Mouse (Mus musculus) layer of hippocampus, adult 11-12 months (tissue): Measurements from ENCODE around the gene Snf8.
A peak's percentile ranks its signal among the peaks of the same experiment; 100 is the strongest.

ENCODE experiments used
- DNase-seq: peaks from one replicate; pipeline ENCODE4 v3.0.0; 2022; ENCODE audit warnings: low spot score

Snf8 gene

DNA sequence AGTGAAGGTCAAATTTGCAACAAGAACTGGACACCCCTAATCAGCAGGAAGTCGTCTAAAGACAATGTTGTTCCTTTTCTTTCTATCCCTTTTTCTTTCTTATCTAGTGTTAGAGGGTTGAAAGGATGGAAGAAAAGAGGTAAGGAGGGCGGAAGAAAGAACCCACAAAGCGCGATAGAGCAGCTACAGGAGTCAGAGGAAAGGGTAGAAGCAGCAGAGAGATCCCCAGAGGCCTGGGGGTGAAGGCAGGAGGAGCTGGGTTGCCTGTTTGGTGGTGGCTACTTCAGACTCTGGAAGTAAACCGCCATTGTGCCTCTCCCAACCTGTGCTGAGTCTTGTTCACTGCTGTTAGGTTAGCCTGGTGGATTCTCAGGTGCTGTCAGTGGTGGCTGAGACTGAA lies 6.6 kb upstream of the Snf8 start:
- no peak for DNase-seq

DNA sequence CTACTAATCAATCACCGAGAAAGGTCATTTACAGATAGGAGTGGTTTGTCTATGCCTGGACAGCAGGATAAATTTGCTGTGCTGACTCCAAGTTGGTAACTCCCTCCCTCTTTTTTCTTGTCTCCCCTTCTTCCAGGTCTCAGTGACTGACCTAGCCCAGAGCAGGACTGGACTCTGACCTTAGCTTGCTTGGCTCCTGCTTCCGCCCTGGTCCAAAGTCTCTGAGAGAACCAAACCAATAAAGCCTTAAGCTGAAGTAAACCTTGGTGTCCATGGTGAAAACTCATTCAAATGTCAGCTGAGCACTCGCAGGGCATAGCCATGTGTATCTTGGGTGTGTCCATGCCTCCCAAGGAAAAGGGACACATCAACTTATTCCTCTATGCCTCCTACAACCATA lies 4.1 kb upstream of the Snf8 start:
- no peak for DNase-seq

DNA sequence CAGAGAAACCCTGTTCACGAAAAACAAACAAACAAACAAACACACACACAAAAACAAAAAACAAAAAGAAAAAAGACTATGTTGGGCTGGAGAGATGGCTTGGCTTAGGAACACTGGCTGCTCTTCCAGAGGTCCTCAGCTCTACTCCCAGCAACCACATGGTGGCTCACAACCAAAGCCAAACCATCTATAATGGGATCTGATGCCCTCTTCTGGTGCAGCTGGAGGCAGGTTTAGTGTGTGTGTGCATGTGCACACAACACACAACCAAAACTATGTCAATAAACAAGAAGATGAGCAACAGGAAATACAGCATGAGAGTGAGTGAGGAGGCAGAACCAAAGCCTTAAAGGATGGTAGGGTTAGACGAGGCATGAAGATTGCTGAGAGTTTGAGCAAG lies 3.0 kb upstream of the Snf8 start:
- DNase-seq = no peak

DNA sequence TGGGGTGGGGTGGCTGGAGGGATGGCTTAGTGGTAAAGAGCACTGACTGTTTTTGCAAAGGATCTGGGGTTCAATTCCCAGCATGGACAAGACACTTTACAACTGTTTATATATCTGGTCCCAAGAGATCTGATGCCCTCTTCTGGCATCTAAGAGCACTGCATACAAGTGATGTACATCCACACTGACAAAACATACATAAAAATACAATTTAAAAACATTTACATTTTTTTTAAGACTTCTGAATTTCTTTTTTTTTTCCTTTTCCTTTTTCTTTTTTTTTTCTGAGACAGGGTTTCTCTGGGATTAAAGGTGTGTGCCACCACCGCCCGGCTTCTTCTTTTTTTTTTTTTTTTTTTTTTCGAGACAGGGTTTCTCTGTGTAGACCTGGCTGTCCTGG lies 1.4 kb upstream of the Snf8 start:
- no peak for DNase-seq

DNA sequence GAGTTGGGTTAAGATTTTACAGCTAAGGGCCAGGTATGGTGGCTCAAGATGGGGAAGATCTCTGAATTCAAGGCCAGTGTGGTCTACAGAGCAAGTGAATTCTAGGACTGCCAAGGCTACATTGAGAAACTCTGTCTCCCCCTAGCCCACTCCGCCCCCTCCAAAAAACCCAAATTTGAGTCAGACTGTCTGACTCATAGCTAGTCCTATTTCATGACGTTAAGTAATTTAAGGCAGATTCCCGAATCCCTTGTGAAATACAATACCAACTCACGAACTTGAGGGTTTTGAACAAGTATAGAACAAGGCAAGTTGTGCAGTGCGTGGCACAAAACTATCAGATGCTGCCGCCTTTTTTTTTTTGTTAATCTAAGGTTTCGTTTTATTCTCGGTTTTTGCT lies 569 bp upstream of the Snf8 start:
- DNase-seq = no peak

DNA sequence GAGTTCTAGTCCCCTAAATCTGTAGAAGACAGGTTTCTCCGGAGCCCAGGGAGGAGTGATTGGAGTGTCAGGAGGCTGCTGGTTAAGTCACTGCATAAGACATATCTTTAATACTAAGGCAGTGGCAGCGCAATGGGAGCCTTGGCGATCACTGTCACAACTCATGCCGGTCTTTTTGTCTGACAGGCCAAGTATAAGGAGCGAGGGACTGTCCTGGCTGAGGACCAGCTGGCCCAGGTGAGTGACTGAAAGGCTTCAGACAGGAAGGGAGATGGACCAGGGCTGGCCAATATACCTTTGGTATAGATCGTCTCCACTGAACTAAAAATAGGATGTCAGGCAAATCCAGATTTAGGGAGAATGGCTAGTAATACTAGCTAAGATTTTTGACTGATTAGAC lies 448 bp downstream of the Snf8 start:
- no peak for DNase-seq

DNA sequence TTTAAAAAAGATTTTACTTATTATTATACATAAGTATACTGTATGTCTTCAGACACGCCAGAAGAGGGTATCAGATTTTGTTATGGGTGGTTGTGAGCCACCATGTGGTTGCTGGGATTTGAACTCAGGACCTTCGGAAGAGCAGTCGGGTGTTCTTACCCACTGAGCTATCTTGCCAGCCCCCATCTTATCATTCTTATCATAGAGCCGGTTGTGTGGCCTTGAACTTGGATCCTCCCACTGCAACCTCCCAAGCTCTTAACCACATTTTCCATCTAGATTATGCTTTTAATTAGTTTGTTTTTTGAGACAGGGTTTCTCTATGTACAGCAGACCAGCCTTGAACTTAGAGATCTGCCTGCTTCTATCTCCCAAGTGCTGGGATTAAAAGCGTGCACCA lies 2.8 kb downstream of the Snf8 start:
- DNase-seq = no peak

DNA sequence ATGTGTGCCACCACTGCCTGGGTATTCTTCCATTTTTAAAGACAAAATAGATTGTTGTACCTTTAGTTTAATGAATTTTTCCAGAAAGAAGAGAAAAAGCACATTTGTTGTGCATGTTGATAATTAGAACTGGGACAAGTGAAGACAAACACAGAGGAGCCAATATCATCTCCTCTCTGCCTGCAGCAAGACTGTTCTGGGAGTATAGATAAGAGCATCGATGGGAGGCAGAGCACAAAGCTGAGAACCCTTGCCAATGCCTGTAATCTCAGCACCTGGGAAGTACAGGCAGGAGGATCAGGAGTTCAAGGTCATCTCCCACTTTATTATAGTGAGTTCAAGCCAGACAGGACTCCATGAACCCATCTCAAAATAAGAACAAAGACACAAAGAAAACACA lies 3.9 kb downstream of the Snf8 start:
- no peak for DNase-seq

DNA sequence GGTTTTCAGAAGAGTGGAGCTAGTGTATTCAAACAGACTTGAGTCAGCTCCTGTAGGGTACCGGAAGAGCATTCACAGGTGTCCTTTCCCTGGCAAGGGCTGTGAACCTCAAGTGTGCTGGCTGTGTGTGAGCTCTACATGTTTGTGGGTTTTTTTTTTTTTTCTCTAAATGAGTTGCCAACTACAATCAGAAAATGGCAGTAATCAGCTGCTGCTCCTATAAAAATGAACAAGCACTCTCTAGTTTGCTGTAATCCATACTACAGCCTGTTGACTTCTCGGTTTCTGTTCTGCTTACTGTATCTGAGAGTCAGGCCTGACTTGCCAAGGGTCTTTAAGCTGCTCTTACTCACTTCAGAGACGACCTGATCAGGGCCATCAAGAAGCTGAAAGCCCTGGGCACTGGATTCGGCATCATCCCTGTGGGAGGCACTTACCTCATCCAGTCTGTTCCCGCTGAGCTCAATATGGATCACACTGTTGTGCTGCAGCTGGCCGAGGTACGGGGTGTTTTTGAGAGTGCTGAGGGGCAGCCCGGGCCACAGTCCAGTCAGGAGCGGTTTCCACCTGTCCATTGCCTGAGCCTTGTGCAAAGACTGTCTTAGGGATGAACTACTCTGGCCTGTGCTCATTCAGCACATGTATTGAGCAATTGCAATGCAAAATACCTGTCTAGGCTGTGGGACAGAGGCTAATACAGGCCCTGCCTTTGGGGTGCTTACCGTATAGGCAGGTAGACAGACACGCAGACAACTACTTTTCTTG lies 10.3 kb downstream of the Snf8 start:
- no peak for DNase-seq

DNA sequence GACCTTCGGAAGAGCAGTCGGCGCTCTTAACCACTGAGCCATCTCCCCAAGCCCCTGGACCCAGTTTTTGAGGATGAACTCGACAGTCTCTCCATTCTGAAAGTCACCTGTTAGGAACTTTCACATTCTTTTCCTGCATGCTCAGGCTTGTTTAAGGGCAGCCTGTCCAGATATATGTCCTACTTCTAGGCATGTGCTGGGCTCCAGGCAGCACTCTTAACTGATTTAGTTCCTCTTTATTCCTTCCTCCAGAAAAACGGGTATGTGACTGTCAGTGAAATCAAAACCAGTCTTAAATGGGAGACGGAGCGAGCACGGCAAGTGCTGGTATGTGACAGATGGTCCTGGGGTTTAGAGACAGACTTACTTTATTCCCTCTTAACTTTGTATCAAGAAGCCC lies 11.3 kb downstream of the Snf8 start:
- DNase-seq = no peak

DNA sequence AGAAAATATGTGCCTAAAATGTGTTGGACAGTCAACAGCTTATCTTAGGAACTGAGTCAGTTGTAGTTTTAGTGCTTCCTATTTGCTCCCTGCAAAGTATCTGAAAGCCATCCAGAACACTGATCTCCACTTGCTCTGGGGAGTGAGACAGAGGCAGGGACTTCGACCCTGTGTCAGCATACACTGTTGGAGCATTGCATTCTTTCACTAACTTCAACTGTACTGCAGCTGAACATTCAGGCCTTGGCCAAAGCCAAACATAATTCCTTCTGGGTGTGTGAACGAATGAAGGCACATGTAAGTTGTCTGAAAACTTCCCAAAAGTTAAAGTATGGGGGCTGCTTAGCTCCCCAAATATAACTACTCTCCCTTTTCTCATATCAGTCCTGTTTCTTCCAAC lies 12.1 kb downstream of the Snf8 start:
- no peak for DNase-seq

DNA sequence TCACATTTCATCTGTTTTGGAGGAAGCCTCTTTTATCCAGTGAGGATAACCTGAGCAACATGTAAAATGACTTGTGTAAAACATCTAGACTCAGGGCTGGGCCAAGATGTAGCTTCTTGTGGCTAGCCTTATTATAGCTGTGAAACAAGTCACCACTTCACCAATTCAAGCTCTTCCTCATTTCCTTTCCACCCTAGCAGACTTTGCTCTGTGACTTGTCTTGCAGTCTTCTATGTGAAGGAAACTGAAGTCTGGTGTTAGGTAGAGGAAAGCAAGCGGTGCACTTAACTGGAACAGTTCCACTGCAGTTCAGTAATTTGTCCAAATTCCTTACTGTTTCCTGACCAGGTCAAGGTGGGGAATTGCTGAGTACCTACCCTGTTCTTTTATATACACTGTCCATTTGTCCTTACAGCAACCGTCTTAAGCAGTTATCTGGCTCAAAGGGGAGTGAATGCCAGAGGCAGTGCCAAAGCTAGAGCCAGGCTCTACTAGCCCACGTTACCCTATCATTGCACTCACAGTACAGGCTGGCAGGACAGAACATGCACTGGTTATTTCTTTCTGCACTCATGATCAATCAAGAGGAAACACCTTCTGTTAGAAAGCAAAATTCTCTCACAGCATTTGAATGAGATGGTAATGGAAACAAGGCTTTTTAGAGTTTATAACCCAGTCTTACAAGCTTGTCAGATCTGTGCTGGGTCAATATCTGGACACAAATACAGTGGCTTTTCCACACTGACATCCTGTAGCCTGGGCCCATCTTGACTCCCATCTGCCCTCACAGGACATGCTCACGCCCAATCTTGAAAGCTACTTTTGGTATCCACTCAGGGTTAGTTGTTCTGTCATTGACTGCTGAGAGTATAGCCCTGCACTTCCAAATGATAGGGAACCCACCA lies 13.0 kb downstream of the Snf8 start:
- no peak for DNase-seq

DNA sequence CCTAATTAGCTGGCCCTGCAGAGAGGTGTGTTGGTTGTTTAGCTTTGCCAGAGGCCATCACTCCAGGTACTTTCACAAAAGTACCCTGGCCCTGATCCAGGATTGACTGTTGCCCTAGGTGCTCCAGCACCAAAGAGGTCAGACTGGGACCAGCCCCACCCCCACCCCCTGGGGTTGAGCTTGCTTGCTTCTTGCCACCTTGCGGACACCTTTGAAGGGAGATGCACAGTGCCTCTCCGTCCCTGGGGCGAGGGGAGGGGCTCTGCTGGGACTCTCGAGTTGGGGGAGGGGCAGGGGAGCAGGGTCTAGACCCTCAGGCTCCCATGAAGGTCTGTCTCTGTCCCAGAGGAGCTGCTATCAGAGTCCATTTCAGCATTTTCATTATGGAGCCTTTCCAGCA lies 15.3 kb downstream of the Snf8 start:
- DNase-seq = no peak

DNA sequence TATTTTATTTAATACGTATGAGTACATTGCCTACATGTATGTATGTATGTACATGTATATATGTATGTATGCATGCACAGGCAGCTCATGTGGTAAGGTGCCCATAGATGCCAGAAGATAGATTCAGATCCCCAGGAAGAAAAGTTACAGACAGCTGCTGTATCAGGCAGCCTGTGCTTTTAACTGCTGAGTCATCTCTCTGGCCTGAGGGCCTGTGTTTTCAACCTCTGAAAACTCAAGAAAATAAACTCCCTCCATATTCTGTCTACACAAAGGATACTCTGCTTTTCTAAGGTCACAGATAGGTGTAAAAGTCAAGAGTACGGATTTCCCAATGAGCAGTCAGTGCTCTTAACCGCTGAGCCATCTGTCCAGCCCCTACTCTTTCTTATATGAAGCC lies 16.2 kb downstream of the Snf8 start:
- DNase-seq = no peak

DNA sequence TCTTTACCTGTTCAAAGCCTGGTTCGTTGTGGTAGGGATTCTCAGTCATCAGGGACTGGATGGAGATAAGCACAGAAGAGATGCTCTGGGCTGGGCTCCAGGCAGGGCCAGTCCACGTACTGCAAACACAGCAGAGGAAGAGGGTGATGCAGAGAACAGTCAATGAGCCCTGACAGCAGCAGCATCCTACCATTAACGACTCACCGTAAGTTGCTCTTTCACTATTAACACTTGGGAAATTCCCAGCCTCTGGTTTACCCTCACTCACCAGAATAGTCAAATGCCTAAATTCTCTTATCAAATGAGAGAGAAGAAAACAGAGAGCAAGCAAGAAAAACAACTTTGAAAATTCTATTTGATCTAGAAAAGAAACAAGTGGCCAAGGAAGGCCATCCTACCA lies 23.6 kb downstream of the Snf8 start:
- DNase-seq = no peak

DNA sequence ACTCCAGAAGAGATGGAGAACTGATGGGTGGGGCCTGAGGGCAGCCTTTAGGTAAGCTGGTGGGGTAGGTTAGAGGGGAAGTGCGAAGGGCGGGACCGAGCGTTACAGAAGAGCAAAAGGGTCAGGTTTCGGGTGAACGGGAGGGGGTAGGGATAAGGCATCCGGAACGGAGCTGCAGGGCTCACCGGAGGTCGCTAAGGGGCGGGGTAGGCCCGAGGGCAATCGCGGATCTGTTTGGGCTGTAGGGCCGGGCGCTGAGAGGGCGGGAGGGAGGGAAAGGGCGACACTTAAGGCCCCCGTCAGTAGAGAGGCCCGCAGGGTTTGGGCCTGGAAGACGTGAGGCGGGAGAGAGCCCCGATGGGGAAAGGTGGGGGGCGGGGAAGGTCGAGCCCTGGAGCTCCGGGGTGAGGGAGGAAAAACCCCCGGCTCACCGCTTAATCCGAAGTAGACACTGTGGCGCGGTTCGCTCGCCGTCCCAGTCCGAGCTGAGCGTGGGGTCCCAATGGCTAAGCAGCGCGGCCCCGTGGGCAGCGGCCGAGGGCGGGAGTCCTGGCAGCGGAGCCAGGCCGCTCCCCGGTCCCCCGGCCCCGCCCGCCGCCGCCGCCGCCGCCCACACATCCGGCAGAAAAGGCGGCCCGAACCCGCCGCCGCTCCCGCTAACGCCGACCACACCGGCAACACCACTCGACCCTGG lies 30.0 kb downstream of the Snf8 start:
- no peak for DNase-seq

DNA sequence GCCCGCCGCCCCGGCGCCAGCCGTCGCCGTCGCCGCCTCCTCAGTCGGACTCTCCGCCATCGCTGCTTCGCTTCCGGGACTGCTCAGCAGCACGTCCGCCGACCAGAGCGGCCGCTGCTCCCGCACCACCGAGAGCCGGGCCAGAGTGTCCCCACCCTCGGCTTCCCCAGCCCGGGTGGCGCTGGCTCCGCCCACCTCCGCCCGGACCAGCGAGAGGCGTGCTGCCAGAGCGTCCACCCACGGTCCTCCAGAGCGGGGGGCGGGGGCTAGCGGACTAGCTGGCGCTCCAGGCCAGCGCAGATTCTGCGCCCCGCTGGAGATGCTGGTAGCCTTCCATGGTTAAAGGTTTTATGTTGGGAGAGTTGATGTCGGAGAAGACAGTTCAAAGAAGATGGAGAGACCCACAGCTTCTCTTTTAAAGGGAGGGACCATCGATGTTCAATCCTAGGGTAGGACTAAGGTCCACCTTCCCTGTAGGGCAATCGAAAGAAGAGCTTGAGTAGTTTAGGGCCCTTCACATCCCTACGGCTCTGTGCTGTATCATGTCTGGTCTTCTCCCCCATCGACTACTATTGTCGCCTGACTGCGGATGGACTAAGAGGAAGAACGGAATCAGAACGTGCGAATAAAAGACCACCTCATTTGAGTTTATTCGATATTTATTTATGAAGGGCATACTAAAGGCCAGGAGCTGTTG lies 30.7 kb downstream of the Snf8 start, which contains the start of gene Ube2z:
Gene Ube2z, minus strand, starts transcription at position 174 of the 697 bp plus-strand sequence.
- peak; percentile 97 for DNase-seq

DNA sequence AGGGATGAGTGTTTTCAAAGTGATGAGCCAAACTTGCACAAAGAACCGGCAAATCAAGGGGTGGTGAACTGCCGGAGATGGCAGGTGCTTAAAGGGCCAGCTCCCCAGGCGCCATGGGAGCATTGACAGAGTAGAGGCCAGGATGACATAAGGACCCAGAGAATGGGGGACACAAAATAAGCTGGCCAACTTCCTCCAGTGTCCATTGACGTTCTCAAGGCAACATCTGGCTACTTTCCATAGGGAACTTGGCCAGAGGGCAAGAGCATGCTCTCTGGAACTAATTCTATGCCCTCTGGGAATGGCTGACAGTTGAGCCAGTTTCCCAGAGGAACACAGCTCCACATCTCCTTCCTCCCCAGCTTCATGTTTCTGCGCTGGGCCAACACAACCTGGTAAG lies 33.5 kb downstream of the Snf8 start:
- DNase-seq = no peak

DNA sequence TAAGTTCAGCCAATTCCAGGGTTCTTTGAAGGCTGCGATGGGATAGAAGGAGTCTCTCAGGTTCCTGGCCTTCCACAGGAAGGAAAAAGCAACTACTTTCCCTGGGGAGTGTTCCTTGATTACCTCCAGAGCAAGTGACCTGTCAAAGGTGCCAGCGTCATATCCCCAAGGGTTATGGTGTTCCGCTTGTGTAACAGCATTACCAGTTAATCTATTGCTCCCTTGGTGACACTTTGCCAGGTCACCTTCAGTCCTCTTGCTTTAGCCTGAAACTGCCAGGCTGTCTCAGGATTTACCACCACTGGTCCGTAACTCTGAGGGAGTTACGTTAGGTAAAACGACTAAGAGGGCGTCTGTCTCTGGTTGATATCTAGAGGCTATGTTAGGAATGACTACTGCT lies 35.7 kb downstream of the Snf8 start:
- DNase-seq = no peak

DNA sequence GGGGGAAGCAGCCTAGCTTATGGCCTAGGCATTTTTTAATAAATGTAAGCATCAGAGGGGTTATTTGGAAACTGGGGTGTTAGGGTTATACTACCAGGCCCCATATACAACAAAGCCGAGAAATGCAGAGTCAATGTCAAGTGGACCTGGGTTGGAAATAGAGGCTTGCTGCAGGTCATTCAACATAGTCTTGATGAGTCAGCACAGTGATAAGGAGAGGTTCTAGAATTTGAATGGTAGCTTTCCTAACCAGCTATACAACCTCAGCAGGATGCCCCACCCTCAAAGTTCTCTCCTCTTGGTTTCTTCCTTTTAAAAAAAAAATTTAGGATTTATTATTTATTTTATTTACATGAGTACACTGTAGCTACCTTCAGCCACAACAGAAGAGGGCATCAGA lies 36.3 kb downstream of the Snf8 start:
- DNase-seq = no peak

DNA sequence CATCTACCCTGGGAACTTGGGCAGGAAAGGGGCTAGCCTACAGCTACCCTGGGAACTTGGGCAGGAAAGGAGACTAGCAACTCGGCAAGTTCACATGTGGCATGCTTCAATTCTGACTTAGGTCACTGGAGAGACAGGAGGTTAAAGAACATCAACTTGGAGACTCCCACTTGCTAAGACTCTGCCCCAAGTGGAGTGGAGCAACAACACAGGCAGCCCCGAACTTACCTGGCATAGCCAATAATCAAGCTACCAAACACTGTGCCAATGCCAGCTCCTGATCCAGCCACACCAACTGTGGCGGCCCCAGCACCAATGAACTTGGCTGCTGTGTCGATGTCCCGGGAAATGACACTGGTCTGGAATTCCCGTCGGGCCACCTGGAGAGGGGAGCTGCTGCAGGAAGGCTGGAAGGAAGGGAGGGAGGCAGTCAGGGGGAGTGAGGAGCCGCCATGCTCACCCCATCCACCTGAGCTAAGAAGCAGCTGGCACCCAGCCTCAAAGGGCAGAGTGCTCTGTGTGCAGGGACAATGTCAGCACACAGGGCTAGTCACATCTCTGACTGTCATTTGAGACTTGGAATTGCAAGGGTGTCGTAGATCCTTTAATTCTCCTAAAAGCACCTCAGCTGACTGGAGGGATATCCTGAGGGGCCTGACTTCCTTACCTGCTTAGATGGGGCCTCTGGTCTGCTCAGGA lies 38.8 kb downstream of the Snf8 start:
- no peak for DNase-seq
